Mouse (Mus musculus) intestine, postnatal 0 days (tissue): ENCODE data around the gene Sgsm1. TPM values are rescaled to one million over a fixed set of nuclear protein-coding genes. Genes with fewer than 3 reads are reported as not detected.

Experiments
- ATAC-seq: fragments of 200-750 bp; cut with Nextera tagmentation; 2 replicates; pipeline ENCODE4 v1.8.0; 2017; ENCODE audit warnings: mild to moderate bottlenecking, moderate TSS enrichment, moderate library complexity
- H3K27ac ChIP-seq: fragments of 300-500 bp; sonication (generic); 2 replicates; pipeline ENCODE4 v1.5.1; 2014; ENCODE audit warnings: mild to moderate bottlenecking, low read depth, low read length, moderate library complexity
- H3K27me3 ChIP-seq: fragments of 300-500 bp; sonication (generic); replicated peaks from 2 replicates; pipeline ENCODE4 v1.6.1; 2014; ENCODE audit warnings: low read length, mixed read lengths; ENCODE audit not compliant: control insufficient read depth, insufficient read depth
- H3K36me3 ChIP-seq: fragments of 300-500 bp; sonication (generic); 2 replicates; pipeline ENCODE4 v1.6.1; 2014; ENCODE audit warnings: mild to moderate bottlenecking, moderate library complexity; ENCODE audit not compliant: control insufficient read depth, insufficient read depth
- H3K4me1 ChIP-seq: fragments of 300-500 bp; sonication (generic); replicated peaks from 2 replicates; pipeline ENCODE4 v1.6.1; 2014; ENCODE audit warnings: antibody characterized with exemption, low read length, mixed read lengths; ENCODE audit not compliant: control insufficient read depth, insufficient read depth
- H3K4me2 ChIP-seq: fragments of 300-500 bp; sonication (generic); replicated peaks from 2 replicates; pipeline ENCODE4 v1.6.1; 2014; ENCODE audit warnings: low read depth, mild to moderate bottlenecking, moderate library complexity
- H3K4me3 ChIP-seq: fragments of 300-500 bp; sonication (generic); 2 replicates; pipeline ENCODE4 v1.5.1; 2014; ENCODE audit warnings: low read depth, low read length
- H3K9ac ChIP-seq: fragments of 300-500 bp; sonication (generic); 2 replicates; pipeline ENCODE4 v1.6.1; 2014; ENCODE audit warnings: mild to moderate bottlenecking, low read depth, low read length
- H3K9me3 ChIP-seq: fragments of 300-500 bp; sonication (generic); 2 replicates; pipeline ENCODE4 v1.6.1; 2016; ENCODE audit warnings: mixed run types; ENCODE audit not compliant: control insufficient read depth
- CTCF ChIP-seq: sonication (generic); IDR thresholded peaks from 2 replicates; pipeline ENCODE4 v1.5.1; 2016; ENCODE audit warnings: low read depth, mild to moderate bottlenecking, control low read depth, antibody characterized with exemption, moderate library complexity
- WGBS: fragments of 180-500 bp; shearing (Covaris S2); extraction: QIAGEN DNeasy Blood & Tissue Kit; methylation state at CpG from one replicate; pipeline ENCODE4 v1.1.7; 2014; 5-methylcytosine and 5-hydroxymethylcytosine counted together
- microRNA-seq: library from miRNA; unstranded; fragments of <30 nt; microRNA quantifications from one replicate; pipeline ENCODE4, GENCODE M21; 2016
- polyA plus RNA-seq: library from polyadenylated mRNA; unstranded; fragments of >200 nt; fragmentation: Nextera tagmentation; extraction: Ambion mirVana; gene quantifications from 2 replicates; pipeline ENCODE4 v1.2.1, GENCODE M21; 2015

The Sgsm1 gene
- polyA plus RNA-seq, 1 experiment from 2014 or later = 4.0 TPM

DNA sequence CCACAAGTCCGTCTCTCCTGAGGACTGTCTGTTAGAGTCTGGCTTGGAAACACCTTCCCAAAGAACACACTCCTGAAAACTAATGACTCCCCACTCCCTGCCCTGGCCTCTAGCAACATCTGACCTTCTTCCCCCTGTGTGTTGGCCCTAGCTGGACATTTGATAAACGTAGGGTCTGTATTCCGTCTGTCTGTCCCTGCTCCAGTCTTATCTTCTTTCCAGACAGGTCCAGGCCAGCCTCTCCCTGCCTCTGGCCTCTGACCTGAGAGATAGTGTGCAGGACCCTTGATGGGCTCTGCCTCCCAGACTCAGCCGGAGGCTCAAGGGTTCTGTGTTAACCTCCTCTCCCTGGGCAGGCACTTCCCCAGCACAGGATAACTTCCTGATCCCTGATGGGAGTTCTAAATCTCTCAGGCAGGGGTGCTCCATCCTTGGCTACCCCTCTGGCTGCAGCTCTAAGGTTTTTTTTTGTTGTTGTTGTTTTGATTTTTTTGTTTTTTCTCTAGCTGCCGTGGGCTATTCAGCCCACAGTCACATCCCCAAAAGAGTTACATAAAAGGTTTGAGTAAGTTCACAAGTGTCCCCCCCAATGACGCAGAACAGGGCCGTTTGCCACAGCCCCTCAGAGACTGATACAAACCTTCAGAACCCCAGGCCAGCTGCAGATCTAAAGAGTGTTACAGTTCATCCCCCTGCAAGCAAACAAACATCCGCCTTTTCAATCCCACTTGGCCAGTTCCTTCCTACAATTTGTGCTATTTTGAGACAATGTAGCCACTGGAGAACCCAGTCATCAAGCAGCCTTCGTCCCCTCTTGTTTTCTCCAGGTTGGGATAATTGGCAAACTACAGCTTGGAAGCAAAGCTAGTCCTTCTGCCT is 113.4 kb downstream of the Sgsm1 start:
- no peaks in the 10 kb centered on the region for H3K4me1 ChIP-seq
- H3K9me3 ChIP-seq = no peaks in the 10 kb centered on the region
- TF ChIP-seq CTCF = no peak
- H3K27me3 ChIP-seq = no peaks in the 10 kb centered on the region
- no peak overlapping the region for H3K4me3 ChIP-seq
- 0 out of 2 replicates have a peak, but pooled peaks cover 6% of the 10 kb centered on the region for H3K36me3 ChIP-seq
- ATAC-seq = no peak
- peak overlapping the region; percentile 35; the same call in 1 of the 2 replicates for H3K27ac ChIP-seq
- H3K4me2 ChIP-seq = 0 out of 2 replicates have a peak overlapping the region, but pooled peaks have one; percentile 24
- 50% methylated on average over 9 of the region's 9 CpGs for WGBS
- H3K9ac ChIP-seq = no peak overlapping the region

GRCm38 (mm10) chr5:113195907-113196306 is 114.7 kb downstream of the Sgsm1 start:
- 94% methylated on average over 6 of the region's 6 CpGs for WGBS
- Histone ChIP-seq H3K4me2 (no peak overlapping the region), H3K36me3 (peaks cover 15% of the 10 kb centered on the region), H3K4me1 (no peaks in the 10 kb centered on the region), H3K9me3 (no peaks in the 10 kb centered on the region), H3K27me3 (no peaks in the 10 kb centered on the region), H3K4me3 (no peak overlapping the region), H3K27ac (no peak overlapping the region), H3K9ac (no peak overlapping the region)
- no peak for TF ChIP-seq CTCF
- ATAC-seq = no peak

DNA sequence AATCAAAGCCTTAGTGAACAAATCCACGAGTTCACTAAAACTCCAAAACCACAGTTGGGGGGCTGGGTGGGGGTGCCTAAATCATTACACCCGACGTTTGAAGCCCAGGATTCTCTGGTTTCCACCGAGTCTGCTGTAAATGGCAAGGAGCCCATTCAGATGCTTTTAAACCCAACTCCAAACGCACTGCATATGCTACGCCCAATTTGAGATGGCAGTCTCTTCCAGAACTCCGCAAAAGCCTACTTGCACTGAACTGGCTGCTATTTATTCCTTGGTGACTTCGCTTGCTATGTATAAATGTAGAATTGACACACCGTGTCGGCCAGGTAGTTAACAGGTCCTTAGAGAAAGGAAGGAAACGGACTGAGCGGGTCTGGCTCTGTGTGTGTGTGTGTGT is 115.1 kb downstream of the Sgsm1 start:
- H3K4me1 ChIP-seq = no peaks in the 10 kb centered on the region
- H3K27ac ChIP-seq = no peak overlapping the region
- no peak overlapping the region for H3K4me3 ChIP-seq
- H3K36me3 ChIP-seq = peaks cover 20% of the 10 kb centered on the region
- 81% methylated on average over 12 of the region's 12 CpGs for WGBS
- no peak for TF ChIP-seq CTCF
- H3K4me2 ChIP-seq = no peak overlapping the region
- H3K9ac ChIP-seq = no peak overlapping the region
- H3K27me3 ChIP-seq = no peaks in the 10 kb centered on the region
- ATAC-seq = no peak
- H3K9me3 ChIP-seq = no peaks in the 10 kb centered on the region

- WGBS = 88% methylated on average over 18 of the region's 18 CpGs
- TF ChIP-seq CTCF = no peak
- Histone ChIP-seq H3K4me3 (no peak overlapping the region), H3K4me2 (no peak overlapping the region), H3K9ac (no peak overlapping the region), H3K4me1 (no peaks in the 10 kb centered on the region), H3K27ac (no peak overlapping the region), H3K36me3 (peaks cover 37% of the 10 kb centered on the region), H3K27me3 (no peaks in the 10 kb centered on the region), H3K9me3 (no peaks in the 10 kb centered on the region)
- ATAC-seq = no peak
Measured at GRCm38 (mm10) chr5:113193762-113194161, 116.8 kb downstream of the Sgsm1 start.

Small RNA genes lying within 50 kb of the gene (microRNA-seq; reads per million reads assigned to microRNA genes)
- not detected for gene Mir7229
- not detected for gene Mir7230

Other genes starting within 250 kb of the Sgsm1 start
- gene Crybb2, start 240.7 kb downstream of the Sgsm1 start, polyA plus RNA-seq = not detected in 2 replicates
- 0.93 and 1.2 TPM in 2 replicates for gene Crybb3, start 229.2 kb downstream of the Sgsm1 start, polyA plus RNA-seq
- gene 2900026A02Rik, start 89.5 kb downstream of the Sgsm1 start, polyA plus RNA-seq = 8.0 and 10.4 TPM in 2 replicates
- not detected in 2 replicates for gene Tmem211, start 83.9 kb downstream of the Sgsm1 start, polyA plus RNA-seq
- not detected in 2 replicates for gene Aym1, start 46.5 kb upstream of the Sgsm1 start, polyA plus RNA-seq
- 4.2 and 4.9 TPM in 2 replicates for gene Wscd2, start 179.5 kb upstream of the Sgsm1 start, polyA plus RNA-seq